Mouse (Mus musculus): ENCODE measurements around the gene Prss46. TPM values are rescaled to one million over a fixed set of nuclear protein-coding genes. Genes with fewer than 3 reads are reported as not detected.
"Not testable (repeated sequence)": the region's sequence is repeated elsewhere in the genome, so short reads cannot be mapped to it uniquely, and the experiment has no call there.

The Prss46 gene
- polyA plus RNA-seq (2014; fragmentation: Nextera tagmentation; extraction: Ambion mirVana) = not detected in 2 replicates

GRCm38 (mm10) chr9:110844206-110844605 is at the start of gene Prss46:
Gene Prss46, plus strand, starts transcription at chr9:110844506.
- DNase-seq (no peak), ATAC-seq (ENCODE audit: low FRiP score, low TSS enrichment) (no peak)
- H3K4me3 ChIP-seq (replicated peaks; ENCODE audit: low read depth, low read length) = no peak within 1 kb of the TSS
- no peaks in the 10 kb centered on the region for H3K36me3 ChIP-seq (ENCODE audit: control insufficient read depth, insufficient read depth, low read length)
- H3K9me3 ChIP-seq (ENCODE audit: control insufficient read depth, low read length) = no peaks in the 10 kb centered on the region
- H3K27ac ChIP-seq (replicated peaks; ENCODE audit: low read depth, low read length) = no peak within 1 kb of the TSS
- no peak within 1 kb of the TSS for H3K4me2 ChIP-seq (ENCODE audit: low read length)
- no peaks in the 10 kb centered on the region for H3K4me1 ChIP-seq (ENCODE audit: control insufficient read depth, insufficient read depth, low read length)
- no peaks in the 10 kb centered on the region for H3K27me3 ChIP-seq (ENCODE audit: control insufficient read depth, insufficient read depth, low read length)
- WGBS = 86% methylated on average over 10 of the region's 10 CpGs
- H3K9ac ChIP-seq (replicated peaks; ENCODE audit: low read length) = no peak within 1 kb of the TSS

GRCm38 (mm10) chr9:110797013-110797412 is 47.3 kb upstream of the Prss46 start:
- H3K4me2 ChIP-seq (ENCODE audit: low read length) = no peak overlapping the region
- ATAC-seq (ENCODE audit: low FRiP score, low TSS enrichment) (no peak), DNase-seq (no peak)
- WGBS = 83% methylated on average over 10 of the region's 10 CpGs
- H3K4me3 ChIP-seq (replicated peaks; ENCODE audit: low read depth, low read length) = no peak overlapping the region
- no peaks in the 10 kb centered on the region for H3K36me3 ChIP-seq (ENCODE audit: control insufficient read depth, insufficient read depth, low read length)
- H3K27ac ChIP-seq (replicated peaks; ENCODE audit: low read depth, low read length) = no peak overlapping the region
- no peaks in the 10 kb centered on the region for H3K27me3 ChIP-seq (ENCODE audit: control insufficient read depth, insufficient read depth, low read length)
- H3K9me3 ChIP-seq (ENCODE audit: control insufficient read depth, low read length) = no peaks in the 10 kb centered on the region
- no peak overlapping the region for H3K9ac ChIP-seq (replicated peaks; ENCODE audit: low read length)
- H3K4me1 ChIP-seq (ENCODE audit: control insufficient read depth, insufficient read depth, low read length) = no peaks in the 10 kb centered on the region

- Histone ChIP-seq H3K27me3 (ENCODE audit: control insufficient read depth, insufficient read depth, low read length) (no peaks in the 10 kb centered on the region), H3K27ac (replicated peaks; ENCODE audit: low read depth, low read length) (no peak within 1 kb of the TSS), H3K9ac (replicated peaks; ENCODE audit: low read length) (no peak within 1 kb of the TSS), H3K4me2 (ENCODE audit: low read length) (no peak within 1 kb of the TSS), H3K36me3 (ENCODE audit: control insufficient read depth, insufficient read depth, low read length) (no peaks in the 10 kb centered on the region), H3K4me3 (replicated peaks; ENCODE audit: low read depth, low read length) (no peak within 1 kb of the TSS), H3K9me3 (ENCODE audit: control insufficient read depth, low read length) (no peaks in the 10 kb centered on the region), H3K4me1 (ENCODE audit: control insufficient read depth, insufficient read depth, low read length) (no peaks in the 10 kb centered on the region)
- 92% methylated on average over 14 of the region's 14 CpGs for WGBS
- DNase-seq = no peak
- no peak for ATAC-seq (ENCODE audit: low FRiP score, low TSS enrichment)
Observed at GRCm38 (mm10) chr9:110797866-110798265, 46.4 kb upstream of the Prss46 start, which contains the start of gene Prss42. Gene Prss42, plus strand, starts transcription at chr9:110798166.

- Histone ChIP-seq H3K9me3 (ENCODE audit: control insufficient read depth, low read length) (no peaks in the 10 kb centered on the region), H3K27ac (replicated peaks; ENCODE audit: low read depth, low read length) (no peak overlapping the region), H3K9ac (replicated peaks; ENCODE audit: low read length) (no peak overlapping the region), H3K27me3 (ENCODE audit: control insufficient read depth, insufficient read depth, low read length) (no peaks in the 10 kb centered on the region), H3K4me2 (ENCODE audit: low read length) (no peak overlapping the region), H3K4me3 (replicated peaks; ENCODE audit: low read depth, low read length) (no peak overlapping the region), H3K4me1 (ENCODE audit: control insufficient read depth, insufficient read depth, low read length) (no peaks in the 10 kb centered on the region), H3K36me3 (ENCODE audit: control insufficient read depth, insufficient read depth, low read length) (no peaks in the 10 kb centered on the region)
- no peak for DNase-seq
- 93% methylated on average over 8 of the region's 8 CpGs for WGBS
- no peak for ATAC-seq (ENCODE audit: low FRiP score, low TSS enrichment)
Observed at GRCm38 (mm10) chr9:110800834-110801479, 43.3 kb upstream of the Prss46 start.

- no peaks in the 10 kb centered on the region for H3K4me1 ChIP-seq (ENCODE audit: control insufficient read depth, insufficient read depth, low read length)
- WGBS = 74% methylated on average over 4 of the region's 4 CpGs
- no peak overlapping the region for H3K4me2 ChIP-seq (ENCODE audit: low read length)
- H3K27me3 ChIP-seq (ENCODE audit: control insufficient read depth, insufficient read depth, low read length) = no peaks in the 10 kb centered on the region
- no peak for ATAC-seq (ENCODE audit: low FRiP score, low TSS enrichment)
- no peak for DNase-seq
- H3K27ac ChIP-seq (replicated peaks; ENCODE audit: low read depth, low read length) = no peak overlapping the region
- no peaks in the 10 kb centered on the region for H3K36me3 ChIP-seq (ENCODE audit: control insufficient read depth, insufficient read depth, low read length)
- no peak overlapping the region for H3K4me3 ChIP-seq (replicated peaks; ENCODE audit: low read depth, low read length)
- H3K9me3 ChIP-seq (ENCODE audit: control insufficient read depth, low read length) = no peaks in the 10 kb centered on the region
- no peak overlapping the region for H3K9ac ChIP-seq (replicated peaks; ENCODE audit: low read length)
Observed at GRCm38 (mm10) chr9:110803294-110803693, 41.0 kb upstream of the Prss46 start.

- Histone ChIP-seq H3K4me3 (replicated peaks; ENCODE audit: low read depth, low read length) (no peak overlapping the region), H3K4me1 (ENCODE audit: control insufficient read depth, insufficient read depth, low read length) (no peaks in the 10 kb centered on the region), H3K4me2 (ENCODE audit: low read length) (no peak overlapping the region), H3K9ac (replicated peaks; ENCODE audit: low read length) (no peak overlapping the region), H3K27ac (replicated peaks; ENCODE audit: low read depth, low read length) (no peak overlapping the region), H3K9me3 (ENCODE audit: control insufficient read depth, low read length) (no peaks in the 10 kb centered on the region), H3K27me3 (ENCODE audit: control insufficient read depth, insufficient read depth, low read length) (no peaks in the 10 kb centered on the region), H3K36me3 (ENCODE audit: control insufficient read depth, insufficient read depth, low read length) (no peaks in the 10 kb centered on the region)
- WGBS = 93% methylated on average over 4 of the region's 4 CpGs
- no peak for ATAC-seq (ENCODE audit: low FRiP score, low TSS enrichment)
- DNase-seq = no peak
Observed at GRCm38 (mm10) chr9:110810051-110810450, 34.3 kb upstream of the Prss46 start.

GRCm38 (mm10) chr9:110813789-110814188 is 30.5 kb upstream of the Prss46 start, which contains the start of gene Prss44:
Gene Prss44, plus strand, starts transcription at chr9:110813994.
- 66% methylated on average over 18 of the region's 18 CpGs for WGBS
- H3K9ac ChIP-seq (replicated peaks; ENCODE audit: low read length) = no peak within 1 kb of the TSS
- ATAC-seq (ENCODE audit: low FRiP score, low TSS enrichment) = no peak
- no peak for DNase-seq
- H3K4me2 ChIP-seq (ENCODE audit: low read length) = no peak within 1 kb of the TSS
- H3K36me3 ChIP-seq (ENCODE audit: control insufficient read depth, insufficient read depth, low read length) = no peaks in the 10 kb centered on the region
- H3K4me3 ChIP-seq (replicated peaks; ENCODE audit: low read depth, low read length) = no peak within 1 kb of the TSS
- no peaks in the 10 kb centered on the region for H3K9me3 ChIP-seq (ENCODE audit: control insufficient read depth, low read length)
- H3K27ac ChIP-seq (replicated peaks; ENCODE audit: low read depth, low read length) = no peak within 1 kb of the TSS
- H3K27me3 ChIP-seq (ENCODE audit: control insufficient read depth, insufficient read depth, low read length) = no peaks in the 10 kb centered on the region
- no peaks in the 10 kb centered on the region for H3K4me1 ChIP-seq (ENCODE audit: control insufficient read depth, insufficient read depth, low read length)

- not testable (repeated sequence) for H3K9ac ChIP-seq (replicated peaks; ENCODE audit: low read length); ATAC-seq (ENCODE audit: low FRiP score, low TSS enrichment); H3K36me3 ChIP-seq (ENCODE audit: control insufficient read depth, insufficient read depth, low read length)
Observed at GRCm38 (mm10) chr9:110820546-110820945, 23.8 kb upstream of the Prss46 start.

GRCm38 (mm10) chr9:110821436-110821835 is 22.9 kb upstream of the Prss46 start:
- Histone ChIP-seq H3K4me2 (ENCODE audit: low read length) (no peak overlapping the region), H3K4me3 (replicated peaks; ENCODE audit: low read depth, low read length) (no peak overlapping the region), H3K9me3 (ENCODE audit: control insufficient read depth, low read length) (no peaks in the 10 kb centered on the region), H3K27me3 (ENCODE audit: control insufficient read depth, insufficient read depth, low read length) (no peaks in the 10 kb centered on the region), H3K27ac (replicated peaks; ENCODE audit: low read depth, low read length) (no peak overlapping the region), H3K9ac (replicated peaks; ENCODE audit: low read length) (no peak overlapping the region), H3K4me1 (ENCODE audit: control insufficient read depth, insufficient read depth, low read length) (no peaks in the 10 kb centered on the region), H3K36me3 (ENCODE audit: control insufficient read depth, insufficient read depth, low read length) (no peaks in the 10 kb centered on the region)
- DNase-seq (no peak), ATAC-seq (ENCODE audit: low FRiP score, low TSS enrichment) (no peak)
- 86% methylated on average over 7 of the region's 7 CpGs for WGBS

More at GRCm38 (mm10) chr9:110820546-110820945, 23.8 kb upstream of the Prss46 start:
- not testable (repeated sequence) for H3K4me1 ChIP-seq (ENCODE audit: control insufficient read depth, insufficient read depth, low read length); DNase-seq; H3K4me2 ChIP-seq (ENCODE audit: low read length); H3K4me3 ChIP-seq (replicated peaks; ENCODE audit: low read depth, low read length); H3K27me3 ChIP-seq (ENCODE audit: control insufficient read depth, insufficient read depth, low read length); H3K27ac ChIP-seq (replicated peaks; ENCODE audit: low read depth, low read length); H3K9me3 ChIP-seq (ENCODE audit: control insufficient read depth, low read length)
